Mouse (Mus musculus) embryo, embryonic 11 days (tissue): ENCODE measurements at regions not wholly inside any gene's neighbourhood (a gene's known extent, or its start where the extent isn't known, plus 50 kb on each side); places are given as distances from the start of the nearest gene placed in this dataset.

Experiments used
- DNase-seq: peaks from one replicate; pipeline ENCODE4 v3.0.0-alpha.2; 2015

DNA sequence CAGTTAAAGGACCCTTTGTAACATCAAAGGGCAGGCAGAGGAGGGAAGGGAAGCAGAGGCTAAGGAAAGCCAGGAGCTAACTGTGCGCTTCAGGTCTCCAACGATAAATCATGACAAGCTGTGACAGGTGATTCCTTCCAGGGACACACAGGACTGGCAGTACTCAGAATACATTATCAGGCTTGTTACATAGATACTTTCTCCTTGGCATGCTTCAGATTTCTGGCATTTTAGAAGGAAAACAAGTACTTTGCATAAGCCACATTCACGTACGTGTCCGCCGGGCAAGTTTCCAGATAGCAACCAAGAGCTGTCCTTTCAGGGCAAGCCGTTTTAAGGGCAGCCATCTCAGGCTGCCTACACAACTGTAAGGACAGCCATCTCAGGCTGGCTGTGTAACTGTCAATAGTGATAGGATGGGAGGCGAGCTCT is 56.9 kb upstream of the Tgm3 start:
- peak; percentile 42 for DNase-seq

DNA sequence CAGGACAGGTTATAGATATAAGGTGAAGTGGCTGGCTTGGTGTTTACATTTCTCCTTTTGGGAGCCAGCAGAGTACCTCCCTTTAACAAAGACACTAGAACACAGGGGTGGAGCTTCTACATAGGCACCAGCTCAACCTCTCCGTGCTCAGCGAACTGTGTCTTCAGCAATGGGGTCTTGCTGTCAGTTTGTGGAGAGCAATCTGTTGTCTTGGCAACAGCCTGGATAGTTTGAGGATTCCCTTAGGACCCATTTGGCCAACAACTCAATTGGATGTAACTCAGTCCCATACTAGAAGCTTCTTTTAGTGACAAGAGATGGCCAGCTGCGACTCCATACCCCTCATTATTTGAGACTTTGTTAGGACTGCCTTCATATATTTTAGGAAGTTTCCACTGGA is 54.0 kb upstream of the Tgm3 start:
- DNase-seq: peak; percentile 7

DNA sequence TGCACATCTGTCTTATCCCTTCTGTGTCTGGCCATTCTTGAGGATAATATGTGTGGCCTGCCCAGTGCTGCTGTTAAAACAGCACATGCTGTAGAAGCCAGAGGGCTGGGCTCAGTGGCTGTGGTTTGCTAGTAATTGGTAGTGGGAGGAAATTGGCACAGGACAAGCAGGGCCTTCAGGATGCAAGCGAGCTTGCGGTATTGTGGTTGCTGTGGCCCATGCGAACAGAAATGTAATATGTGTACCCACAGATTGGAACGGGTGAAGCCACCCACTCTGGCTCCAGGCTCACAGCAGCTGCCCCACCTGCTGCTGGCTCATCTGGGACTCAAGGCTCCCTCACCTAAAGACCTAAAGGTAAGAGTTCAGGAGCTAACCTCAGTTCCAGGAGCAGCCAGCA is 51.8 kb upstream of the Tgm3 start:
- no peak for DNase-seq

DNA sequence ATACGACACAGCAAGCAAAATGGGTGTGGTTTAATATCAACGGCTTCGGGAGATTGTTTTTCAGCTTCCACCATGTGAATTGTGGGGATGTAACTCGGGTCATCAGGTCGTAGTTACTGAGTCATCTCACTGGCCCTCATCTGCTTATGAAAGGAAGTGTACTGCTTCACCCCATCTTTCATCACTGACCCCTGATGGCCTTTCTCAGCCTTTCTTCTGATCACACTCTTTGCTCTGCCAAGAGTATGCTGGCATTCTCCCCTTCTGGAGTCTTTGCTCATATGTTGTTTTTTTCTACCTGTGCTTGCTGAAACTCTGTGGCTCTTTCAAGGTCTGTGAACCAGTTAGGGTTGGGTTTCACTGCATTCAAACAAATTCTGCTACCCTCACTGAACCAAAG is 50.6 kb upstream of the Tgm3 start:
- no peak for DNase-seq
